Mouse (Mus musculus): ENCODE measurements at regions not wholly inside any gene's neighbourhood (a gene's known extent, or its start where the extent isn't known, plus 50 kb on each side); places are given as distances from the start of the nearest gene placed in this dataset.

DNA sequence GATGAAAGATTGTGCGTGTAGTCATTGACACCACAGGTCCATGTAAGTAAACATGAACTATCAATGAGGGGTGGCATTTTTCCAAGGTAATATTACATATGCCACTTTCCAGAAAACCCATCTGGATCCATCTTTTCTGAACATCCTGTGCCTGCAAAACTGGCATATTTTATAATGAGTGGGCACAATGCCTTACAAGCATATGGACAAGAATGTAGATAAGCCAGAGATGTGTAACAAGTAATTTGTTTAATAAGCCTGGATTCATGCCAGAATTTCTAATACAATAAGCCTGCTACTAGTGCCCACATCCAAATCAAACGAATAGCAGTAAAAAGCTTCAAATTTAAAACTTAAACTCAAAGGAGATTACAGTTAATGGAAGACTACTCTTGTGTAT lies 233.8 kb upstream of the Htr2c start:
- peak in 1 of 2 experiments; percentile 11 for DNase-seq (ENCODE audit: low spot score in 2 of 2)

Data from right cerebral cortex, postnatal 10 days (tissue).